Mouse (Mus musculus): ENCODE measurements at regions not wholly inside any gene's neighbourhood (a gene's known extent, or its start where the extent isn't known, plus 50 kb on each side); places are given as distances from the start of the nearest gene placed in this dataset.
A peak's percentile ranks its signal among the peaks of the same experiment; 100 is the strongest.

- no peak overlapping the region for H3K4me3 ChIP-seq (replicated peaks)
- no peaks in the 10 kb centered on the region for H3K36me3 ChIP-seq
- ATAC-seq: no peak
- no peak overlapping the region for H3K4me2 ChIP-seq (replicated peaks)
- 24% methylated on average over 3 of the region's 3 CpGs for WGBS
- H3K9me3 ChIP-seq: no peaks in the 10 kb centered on the region
- H3K4me1 ChIP-seq (replicated peaks): no peaks in the 10 kb centered on the region
- H3K9ac ChIP-seq: no peak overlapping the region
- no peak overlapping the region for H3K27ac ChIP-seq
- H3K27me3 ChIP-seq (replicated peaks): no peaks in the 10 kb centered on the region
Measured at GRCm38 (mm10) chr10:24357636-24358035, 134.3 kb downstream of the Moxd1 start.

- no peaks in the 10 kb centered on the region for H3K4me1 ChIP-seq (replicated peaks)
- H3K27me3 ChIP-seq (replicated peaks): no peaks in the 10 kb centered on the region
- WGBS: 71% methylated on average over 3 of the region's 3 CpGs
- no peak overlapping the region for H3K9ac ChIP-seq
- H3K4me3 ChIP-seq (replicated peaks): no peak overlapping the region
- H3K9me3 ChIP-seq: no peaks in the 10 kb centered on the region
- H3K4me2 ChIP-seq (replicated peaks): no peak overlapping the region
- H3K27ac ChIP-seq: no peak overlapping the region
- no peaks in the 10 kb centered on the region for H3K36me3 ChIP-seq
- no peak for ATAC-seq
Measured at GRCm38 (mm10) chr10:24361424-24361823, 138.1 kb downstream of the Moxd1 start.

GRCm38 (mm10) chr10:24365369-24365768 lies 142.1 kb downstream of the Moxd1 start:
- Histone ChIP-seq H3K4me2 (replicated peaks) (no peak overlapping the region), H3K4me1 (replicated peaks) (no peaks in the 10 kb centered on the region), H3K27ac (no peak overlapping the region), H3K9me3 (no peaks in the 10 kb centered on the region), H3K9ac (no peak overlapping the region), H3K27me3 (replicated peaks) (no peaks in the 10 kb centered on the region), H3K36me3 (no peaks in the 10 kb centered on the region), H3K4me3 (replicated peaks) (no peak overlapping the region)
- no peak for ATAC-seq
- WGBS: 69% methylated on average over 5 of the region's 5 CpGs

- 83% methylated on average over 5 of the region's 5 CpGs for WGBS
- H3K9ac ChIP-seq: no peak overlapping the region
- H3K27me3 ChIP-seq (replicated peaks): no peaks in the 10 kb centered on the region
Measured at GRCm38 (mm10) chr10:24367010-24367409, 143.7 kb downstream of the Moxd1 start.

GRCm38 (mm10) chr10:24373957-24374356 lies 150.6 kb downstream of the Moxd1 start:
- Histone ChIP-seq H3K27ac (no peak overlapping the region), H3K9ac (no peak overlapping the region)
- no peak for ATAC-seq

More at GRCm38 (mm10) chr10:24367010-24367409, 143.7 kb downstream of the Moxd1 start:
- Histone ChIP-seq H3K4me3 (replicated peaks) (no peak overlapping the region), H3K36me3 (no peaks in the 10 kb centered on the region), H3K4me2 (replicated peaks) (no peak overlapping the region), H3K27ac (no peak overlapping the region), H3K4me1 (replicated peaks) (no peaks in the 10 kb centered on the region), H3K9me3 (no peaks in the 10 kb centered on the region)
- ATAC-seq: no peak

GRCm38 (mm10) chr10:24379291-24379690 lies 156.0 kb downstream of the Moxd1 start:
- Histone ChIP-seq H3K4me3 (replicated peaks) (no peak overlapping the region), H3K4me1 (replicated peaks) (no peaks in the 10 kb centered on the region), H3K27me3 (replicated peaks) (no peaks in the 10 kb centered on the region), H3K4me2 (replicated peaks) (no peak overlapping the region), H3K36me3 (no peaks in the 10 kb centered on the region), H3K27ac (no peak overlapping the region), H3K9me3 (no peaks in the 10 kb centered on the region), H3K9ac (no peak overlapping the region)
- ATAC-seq: no peak
- WGBS: 79% methylated on average over 5 of the region's 5 CpGs

More at GRCm38 (mm10) chr10:24373957-24374356, 150.6 kb downstream of the Moxd1 start:
- H3K4me2 ChIP-seq (replicated peaks): no peak overlapping the region
- no peaks in the 10 kb centered on the region for H3K4me1 ChIP-seq (replicated peaks)
- 46% methylated on average over 6 of the region's 6 CpGs for WGBS
- no peaks in the 10 kb centered on the region for H3K27me3 ChIP-seq (replicated peaks)
- no peaks in the 10 kb centered on the region for H3K9me3 ChIP-seq
- H3K36me3 ChIP-seq: no peaks in the 10 kb centered on the region
- H3K4me3 ChIP-seq (replicated peaks): no peak overlapping the region

DNA sequence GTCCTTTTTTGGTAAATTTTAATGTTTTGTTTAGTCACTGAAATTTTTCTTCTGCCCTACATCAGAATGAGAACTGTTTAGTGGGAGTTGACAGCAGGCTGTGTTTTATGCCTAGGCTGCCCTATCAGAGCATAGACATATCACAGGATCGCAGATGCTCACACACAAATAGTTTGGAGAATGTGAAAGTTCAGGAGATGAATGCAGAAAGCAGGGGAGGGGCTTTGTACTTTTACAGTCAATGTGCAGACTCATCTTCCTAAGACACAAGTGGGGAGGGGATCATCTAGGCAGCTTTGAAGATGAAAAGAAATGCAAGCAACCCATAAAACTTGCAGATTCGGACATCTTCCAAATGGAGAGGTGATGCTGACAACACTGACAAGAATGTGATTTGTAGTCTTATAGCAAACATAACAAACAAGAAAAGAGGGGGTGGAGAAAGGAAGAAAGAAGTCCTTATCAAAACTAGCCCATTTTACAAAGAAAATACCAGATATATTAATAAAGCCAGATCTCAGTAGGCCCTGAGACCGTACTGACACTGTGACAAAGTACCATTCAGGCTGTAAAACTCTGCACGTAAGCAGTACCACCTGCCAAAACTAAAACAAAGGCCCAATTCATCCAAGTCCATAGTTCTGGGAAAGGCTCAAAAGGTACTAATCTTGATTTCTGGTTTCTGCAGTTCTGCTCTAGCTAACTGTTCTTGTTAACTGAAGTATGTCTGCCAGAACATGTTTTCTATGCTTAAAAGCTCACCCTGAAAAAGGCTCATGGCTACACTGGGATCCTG lies 157.4 kb downstream of the Moxd1 start:
- Histone ChIP-seq H3K9me3 (no peaks in the 10 kb centered on the region), H3K4me1 (replicated peaks) (no peaks in the 10 kb centered on the region), H3K4me2 (replicated peaks) (no peak overlapping the region), H3K27ac (no peak overlapping the region), H3K4me3 (replicated peaks) (no peak overlapping the region), H3K36me3 (no peaks in the 10 kb centered on the region), H3K27me3 (replicated peaks) (no peaks in the 10 kb centered on the region), H3K9ac (no peak overlapping the region)
- ATAC-seq: peak; percentile 56
- WGBS: 38% methylated on average over 4 of the region's 4 CpGs

GRCm38 (mm10) chr10:24381917-24382316 lies 158.6 kb downstream of the Moxd1 start:
- WGBS: 46% methylated on average over 4 of the region's 4 CpGs
- Histone ChIP-seq H3K4me1 (replicated peaks) (no peaks in the 10 kb centered on the region), H3K4me3 (replicated peaks) (no peak overlapping the region), H3K36me3 (no peaks in the 10 kb centered on the region), H3K27ac (no peak overlapping the region), H3K27me3 (replicated peaks) (no peaks in the 10 kb centered on the region), H3K9me3 (no peaks in the 10 kb centered on the region), H3K9ac (no peak overlapping the region), H3K4me2 (replicated peaks) (no peak overlapping the region)
- no peak for ATAC-seq

DNA sequence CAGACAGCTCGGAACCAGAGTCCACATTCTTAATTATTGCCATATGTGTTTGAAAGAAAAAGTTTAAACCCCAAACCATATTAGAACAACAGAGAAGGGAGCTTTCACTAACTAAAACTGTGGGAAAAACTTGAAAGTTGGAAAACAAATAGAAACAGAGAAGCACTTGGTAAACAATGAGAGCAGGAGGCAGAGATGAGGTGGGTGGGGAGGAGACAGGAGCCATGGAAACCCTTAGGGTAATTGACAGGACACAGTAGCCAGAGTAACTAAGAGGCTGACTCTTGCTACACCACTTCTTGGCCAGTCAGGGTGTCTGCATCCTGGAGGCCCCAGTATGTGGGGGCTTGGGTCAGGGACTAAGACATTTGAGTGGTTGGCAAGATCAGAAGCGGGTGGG lies 160.7 kb downstream of the Moxd1 start:
- Histone ChIP-seq H3K27me3 (replicated peaks) (no peaks in the 10 kb centered on the region), H3K36me3 (no peaks in the 10 kb centered on the region), H3K9ac (no peak overlapping the region), H3K9me3 (no peaks in the 10 kb centered on the region), H3K4me1 (replicated peaks) (peaks cover 3% of the 10 kb centered on the region; the same call in 1 of the 2 replicates), H3K4me2 (replicated peaks) (no peak overlapping the region), H3K27ac (no peak overlapping the region), H3K4me3 (replicated peaks) (no peak overlapping the region)
- whole genome bisulfite sequencing: 86% methylated on average over 2 of the region's 2 CpGs
- no peak for ATAC-seq

DNA sequence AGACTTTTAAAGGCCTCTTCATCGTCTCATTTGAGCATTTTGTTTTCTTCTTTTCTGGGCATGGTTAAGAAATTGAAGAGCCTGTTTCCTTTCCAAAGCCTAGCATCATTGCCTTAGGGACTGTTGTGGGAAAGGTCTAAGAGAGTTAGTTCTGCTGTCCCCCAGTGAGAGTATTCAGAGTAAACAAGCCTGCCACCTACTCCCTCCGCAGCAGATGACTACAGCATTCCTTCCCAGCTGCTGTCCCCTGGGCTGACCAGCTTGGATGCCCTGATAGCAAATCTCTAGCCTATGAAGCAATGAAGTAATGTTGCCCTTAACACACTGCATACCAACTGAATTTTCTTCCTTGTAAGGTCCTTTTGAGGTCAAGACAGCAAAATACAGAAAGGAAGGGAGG lies 164.9 kb downstream of the Moxd1 start:
- peak; percentile 20; the same call in 1 of the 2 replicates for ATAC-seq
- H3K4me3 ChIP-seq (replicated peaks): no peak overlapping the region

GRCm38 (mm10) chr10:24391039-24391438 lies 167.7 kb downstream of the Moxd1 start:
- H3K27me3 ChIP-seq (replicated peaks): no peaks in the 10 kb centered on the region
- H3K4me1 ChIP-seq (replicated peaks): peaks cover 3% of the 10 kb centered on the region; the same call in 1 of the 2 replicates
- WGBS: 61% methylated on average over 6 of the region's 6 CpGs
- ATAC-seq: peak; percentile 69
- no peaks in the 10 kb centered on the region for H3K9me3 ChIP-seq
- H3K9ac ChIP-seq: no peak overlapping the region
- H3K36me3 ChIP-seq: no peaks in the 10 kb centered on the region
- H3K27ac ChIP-seq: no peak overlapping the region
- no peak overlapping the region for H3K4me2 ChIP-seq (replicated peaks)
- no peak overlapping the region for H3K4me3 ChIP-seq (replicated peaks)

More for the DNA sequence above, 164.9 kb downstream of the Moxd1 start:
- Histone ChIP-seq H3K9ac (no peak overlapping the region), H3K36me3 (no peaks in the 10 kb centered on the region), H3K4me1 (replicated peaks) (peaks cover 3% of the 10 kb centered on the region; the same call in 1 of the 2 replicates), H3K27ac (no peak overlapping the region), H3K4me2 (replicated peaks) (no peak overlapping the region), H3K27me3 (replicated peaks) (no peaks in the 10 kb centered on the region), H3K9me3 (no peaks in the 10 kb centered on the region)
- 32% methylated on average over 2 of the region's 2 CpGs for WGBS

GRCm38 (mm10) chr10:24392066-24392465 lies 168.7 kb downstream of the Moxd1 start:
- WGBS: 59% methylated on average over 3 of the region's 3 CpGs
- no peak for ATAC-seq
- Histone ChIP-seq H3K4me3 (replicated peaks) (no peak overlapping the region), H3K27me3 (replicated peaks) (no peaks in the 10 kb centered on the region), H3K27ac (no peak overlapping the region), H3K9ac (no peak overlapping the region), H3K4me2 (replicated peaks) (no peak overlapping the region), H3K4me1 (replicated peaks) (peaks cover 3% of the 10 kb centered on the region; the same call in 1 of the 2 replicates), H3K9me3 (no peaks in the 10 kb centered on the region), H3K36me3 (no peaks in the 10 kb centered on the region)
